Mouse (Mus musculus) spleen, postnatal 14 days (tissue): ENCODE measurements around the gene Grtp1.

ENCODE experiments used
- DNase-seq, 2 experiments: peaks; one replicate each; pipeline ENCODE4 v3.0.0; 2021 to 2022; ENCODE audit warnings: low spot score in 2 of 2

Grtp1 gene

DNA sequence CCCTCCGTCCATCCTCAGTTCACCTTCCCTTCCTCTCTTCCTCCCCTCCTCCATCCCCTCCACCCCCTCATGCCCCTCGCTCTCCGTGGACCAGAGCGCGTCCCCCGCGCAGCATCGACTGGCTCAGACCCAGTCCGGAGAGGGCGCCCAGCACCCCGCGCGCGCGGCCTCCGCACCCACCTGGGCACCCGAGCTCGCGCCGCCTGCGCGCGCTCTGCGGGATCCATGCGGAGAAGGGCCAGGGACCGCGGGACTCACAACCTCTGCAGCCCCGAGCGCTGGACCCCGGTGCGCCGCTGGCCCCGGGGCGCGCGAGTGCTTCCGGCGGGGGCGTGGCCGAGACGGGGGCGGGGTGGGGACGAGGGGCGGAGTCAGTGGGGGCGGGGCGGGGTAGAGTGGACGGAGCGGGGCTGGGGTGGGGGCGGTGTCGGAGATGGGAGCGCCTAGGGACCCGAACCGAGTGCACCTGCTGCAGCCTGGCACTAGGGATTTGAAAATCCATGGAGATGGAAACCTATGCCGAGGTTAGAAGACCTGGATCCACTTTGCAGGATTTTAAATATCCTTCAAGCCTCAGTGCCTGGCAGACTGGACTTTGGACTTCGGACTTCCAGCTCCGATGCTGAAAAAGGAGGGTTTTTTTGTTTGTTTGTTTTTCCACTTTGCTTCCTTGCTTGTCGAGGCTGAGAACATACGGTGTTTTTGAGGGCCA, at the start of gene Grtp1:
Gene Grtp1 (minus strand): TSS at position 320 of the 712 bp plus-strand sequence.
- DNase-seq = peak; percentile 38 to 39

DNA sequence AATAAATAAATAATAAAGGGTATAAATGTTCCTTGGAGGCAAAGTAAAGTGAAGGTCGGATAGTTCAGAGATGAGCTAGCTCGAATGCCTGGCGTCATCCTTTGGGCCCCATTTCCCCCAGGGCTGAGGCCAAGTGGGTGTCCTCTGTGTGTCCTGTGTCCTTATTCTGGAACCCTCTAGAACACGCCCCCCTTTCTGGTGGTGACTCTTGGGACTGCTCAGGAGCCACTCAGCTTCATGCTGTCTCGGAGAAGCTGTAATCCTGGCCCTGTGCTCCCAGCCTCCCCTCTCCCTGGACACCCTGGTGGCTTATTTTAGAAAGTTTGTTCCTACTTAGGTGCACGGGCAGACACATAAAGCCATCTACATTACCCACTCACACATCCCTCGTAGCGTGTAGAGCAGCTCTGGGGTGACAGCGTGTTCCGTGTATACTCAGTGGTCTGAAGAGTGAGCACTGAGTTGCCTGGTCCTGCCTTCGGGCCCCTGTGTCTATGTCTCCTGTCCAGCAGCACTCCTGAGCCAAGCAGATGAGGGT, 44.0 kb upstream of the Grtp1 start:
- no peak for DNase-seq

DNA sequence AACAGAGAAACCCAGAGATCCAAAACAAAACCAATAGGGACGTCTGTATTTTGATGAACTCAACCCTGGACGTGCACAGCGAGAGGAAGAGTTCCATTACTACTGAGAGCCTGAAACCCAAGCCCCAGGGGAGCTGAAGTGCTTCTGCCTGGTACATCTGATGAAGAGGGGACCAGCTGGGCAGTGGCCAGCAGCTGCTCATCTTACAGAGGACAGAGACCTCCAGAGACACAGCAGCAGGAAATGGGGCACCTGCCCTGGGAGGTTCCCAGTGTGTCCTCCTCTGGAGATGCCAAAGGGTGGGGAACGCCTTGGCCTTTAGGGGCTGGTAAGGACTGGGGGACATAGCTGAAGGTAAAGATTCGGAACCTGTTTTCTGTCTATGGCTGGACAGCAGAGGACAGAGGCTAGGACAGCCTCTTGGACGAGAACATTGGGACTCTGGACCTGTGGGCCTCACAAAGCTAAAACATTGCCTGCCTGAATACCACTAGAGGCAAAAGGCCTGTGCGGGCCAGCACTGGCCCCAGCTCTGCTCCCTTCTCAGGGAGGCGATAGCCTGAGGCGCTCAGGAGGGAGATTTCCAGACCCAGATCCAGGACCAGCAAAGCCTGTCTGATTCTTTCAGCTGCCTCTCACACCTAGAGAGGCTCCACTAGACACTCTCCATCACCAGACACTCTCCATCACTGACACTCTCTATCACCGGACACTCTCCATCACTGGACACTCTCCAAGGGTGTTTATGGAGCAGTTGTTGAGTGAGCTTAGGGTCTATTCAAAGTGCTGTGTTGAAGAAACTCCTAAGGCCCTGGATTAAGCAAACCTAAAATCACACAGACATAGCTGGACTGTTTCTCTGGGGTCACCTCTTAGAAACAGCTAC, 42.8 kb upstream of the Grtp1 start:
- DNase-seq = no peak

DNA sequence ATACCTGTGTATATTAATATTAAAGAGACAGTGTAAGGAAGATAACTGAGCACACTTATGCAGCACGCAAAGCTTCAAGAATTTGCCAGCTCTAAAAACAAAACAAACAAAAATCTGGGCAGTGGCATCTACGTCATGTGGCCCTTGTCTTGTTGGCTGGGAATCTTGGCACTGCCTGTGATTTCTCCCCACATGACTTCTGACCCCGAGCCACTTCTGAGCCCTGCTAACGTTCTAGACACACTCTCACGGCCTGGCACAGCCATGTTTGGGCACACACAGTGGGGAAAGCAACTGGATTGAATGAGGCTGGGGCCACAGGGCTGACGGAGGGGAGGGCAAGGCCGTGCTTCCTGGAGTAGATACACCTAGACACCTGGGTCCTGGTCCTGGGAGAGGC, 40.3 kb upstream of the Grtp1 start:
- no peak for DNase-seq

DNA sequence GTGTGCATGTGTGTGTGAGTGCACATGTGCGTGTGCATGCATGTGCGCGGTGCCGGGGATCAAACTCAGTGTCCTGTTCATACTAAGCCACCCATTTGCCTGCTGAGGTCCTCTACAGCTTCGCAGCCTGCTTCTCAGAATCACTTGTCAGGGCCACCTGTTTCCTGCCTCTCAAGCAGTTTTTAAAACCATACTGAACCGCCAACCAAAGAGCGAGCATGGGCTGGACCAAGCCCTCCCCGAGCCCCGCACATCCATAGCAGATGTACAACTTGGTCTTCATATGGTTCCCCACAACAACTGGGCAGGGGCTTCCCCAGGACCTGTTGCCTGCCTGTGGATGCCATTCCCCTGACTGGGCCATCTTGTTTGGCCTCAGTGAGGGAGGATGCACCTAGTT, 39.6 kb upstream of the Grtp1 start:
- no peak for DNase-seq

DNA sequence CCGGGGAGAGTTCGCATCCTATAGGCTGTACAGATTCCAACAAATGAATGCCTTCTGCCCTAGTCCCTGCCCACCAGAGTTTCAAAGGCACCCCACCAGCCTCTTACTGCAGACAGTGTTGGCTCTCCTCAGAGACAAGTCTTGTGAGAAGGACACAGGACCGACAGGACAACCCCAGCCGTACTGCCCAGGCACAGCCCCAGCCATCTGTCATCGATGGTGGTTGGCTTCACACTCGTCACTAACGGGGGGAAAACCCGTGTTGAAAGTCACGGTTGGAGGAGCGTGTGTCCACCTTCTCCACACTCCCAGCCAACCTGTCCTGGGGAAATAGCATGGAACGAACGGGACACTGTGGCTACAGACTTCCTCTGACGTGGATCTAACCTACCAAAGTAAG, 34.4 kb upstream of the Grtp1 start:
- DNase-seq = no peak

DNA sequence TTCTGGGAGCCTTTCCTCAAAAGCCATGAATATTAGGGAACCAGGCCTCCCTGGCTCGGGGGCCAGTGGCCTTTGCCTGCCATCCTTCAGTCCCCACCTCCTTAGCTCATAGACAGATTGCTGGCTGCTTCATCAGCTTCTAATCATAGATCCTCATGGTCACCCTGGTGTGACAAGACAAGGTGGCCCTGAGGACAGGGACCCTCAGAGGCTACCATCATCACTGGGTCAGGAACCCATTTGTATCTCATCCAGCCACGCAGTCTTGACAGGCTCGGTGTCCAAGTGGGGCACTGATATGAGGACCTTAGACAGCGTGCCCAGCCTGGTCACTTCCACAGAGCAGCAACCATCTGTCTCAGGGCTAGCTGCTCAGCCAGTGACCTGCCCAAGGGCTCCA, 30.1 kb upstream of the Grtp1 start:
- DNase-seq = no peak

DNA sequence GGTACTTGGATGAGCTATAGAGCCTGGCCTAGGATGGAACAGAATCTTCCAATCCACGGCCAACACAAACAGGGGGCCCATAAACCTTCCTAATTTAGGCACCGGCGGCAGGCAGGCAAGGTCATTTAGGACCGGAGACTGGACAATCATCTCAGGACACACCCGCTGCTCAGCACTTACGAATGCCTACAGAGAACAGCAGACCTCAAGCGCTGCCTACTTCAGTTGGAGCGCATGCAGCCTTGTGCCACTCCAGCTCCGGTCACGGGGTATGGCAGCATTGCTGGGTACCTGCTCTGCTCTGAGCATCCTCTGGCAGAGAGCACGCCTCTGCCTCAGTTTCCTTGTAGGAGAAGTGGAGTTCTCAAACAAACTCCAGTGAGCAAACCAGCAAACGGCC, 29.4 kb upstream of the Grtp1 start:
- DNase-seq = no peak

DNA sequence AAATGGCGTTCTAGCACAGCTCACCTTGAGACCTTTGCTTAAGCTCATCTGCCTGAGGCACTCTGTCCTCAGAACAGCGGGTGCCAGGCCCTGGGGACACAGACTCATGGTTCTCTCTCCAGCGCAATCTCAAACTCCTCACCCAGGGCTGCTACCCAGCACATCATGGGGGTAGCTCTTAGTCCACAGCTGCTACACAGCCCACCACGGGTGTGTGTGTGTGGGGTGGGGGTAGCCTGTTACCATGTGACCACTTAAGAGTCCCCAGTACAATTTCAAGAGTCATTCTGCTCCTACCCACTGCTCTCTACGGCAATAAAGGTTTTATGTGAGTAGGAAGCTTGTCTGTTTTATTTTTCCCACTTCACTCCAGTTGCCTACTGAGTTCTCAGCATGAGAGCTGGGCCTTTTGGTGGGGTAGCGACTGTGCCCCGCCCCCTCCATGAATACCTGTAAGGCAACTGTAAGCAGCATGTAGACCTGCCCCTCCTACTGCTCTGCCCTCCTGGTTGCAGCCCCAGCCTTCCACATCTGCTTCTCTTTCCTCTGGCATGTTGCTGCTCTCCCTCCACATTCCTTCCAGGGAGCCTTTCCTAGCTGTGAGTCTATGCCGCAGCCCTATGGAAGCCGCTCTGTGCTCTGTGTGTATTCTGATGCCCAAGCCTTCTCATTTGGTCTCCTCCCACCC, 28.6 kb upstream of the Grtp1 start:
- DNase-seq = no peak

DNA sequence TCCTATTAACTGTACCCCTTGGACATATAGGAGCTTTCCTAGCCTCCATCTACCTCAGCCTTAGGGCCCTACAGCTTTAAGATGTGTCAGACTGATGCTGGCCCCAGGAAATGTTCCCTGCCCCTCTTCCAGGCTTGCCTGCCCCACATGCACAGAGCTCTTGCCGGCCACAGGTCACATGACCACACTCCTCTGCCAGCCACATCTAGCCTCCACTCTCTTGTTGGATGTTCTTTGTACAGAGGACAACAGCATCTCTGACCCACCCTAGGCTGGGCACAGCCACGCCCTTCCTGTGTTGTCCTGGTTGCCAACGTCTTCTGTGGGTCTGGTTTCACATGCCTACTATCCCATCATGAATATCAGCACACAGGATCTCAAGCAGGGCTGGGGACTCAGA, 26.8 kb upstream of the Grtp1 start:
- no peak for DNase-seq

DNA sequence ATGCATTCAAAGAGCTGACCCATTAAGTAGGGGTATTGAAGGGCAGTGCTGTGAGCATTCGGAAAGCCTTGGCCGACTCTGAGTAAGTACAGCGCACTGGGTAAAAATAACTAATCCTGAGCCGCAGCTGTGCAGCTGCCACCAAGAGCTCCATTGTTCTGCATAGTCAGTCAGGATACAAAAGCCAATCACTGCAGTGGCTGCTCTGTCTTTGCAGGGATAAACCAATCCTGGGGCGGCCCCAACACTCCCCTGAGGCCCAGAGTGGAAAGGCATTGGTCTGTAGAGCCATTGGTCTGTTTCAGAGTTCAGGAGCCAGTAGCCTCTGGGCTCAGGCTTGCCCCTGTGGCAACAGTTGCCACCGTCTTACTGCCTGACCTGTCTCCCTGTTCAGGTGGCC, 25.9 kb upstream of the Grtp1 start:
- DNase-seq = no peak

DNA sequence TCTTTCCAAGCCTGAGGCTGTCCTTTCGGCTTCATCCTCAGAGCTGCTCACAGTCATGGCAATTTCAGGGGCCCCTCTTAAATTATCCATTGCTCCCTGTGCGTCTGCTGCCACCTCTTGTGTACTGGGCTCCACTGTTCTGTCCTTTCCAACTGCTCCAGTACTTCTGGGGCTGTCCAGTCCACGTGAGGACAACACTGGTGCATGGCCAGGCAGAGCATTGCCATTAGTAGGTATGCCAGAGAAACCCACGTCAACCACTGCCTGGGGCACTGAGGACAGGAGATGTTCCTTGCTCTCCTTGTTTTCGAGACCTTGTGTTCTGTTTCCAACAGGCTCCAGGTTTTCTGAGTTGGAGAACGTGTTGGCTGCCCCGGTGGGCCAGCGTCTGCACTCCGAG, 24.0 kb upstream of the Grtp1 start:
- DNase-seq = no peak

DNA sequence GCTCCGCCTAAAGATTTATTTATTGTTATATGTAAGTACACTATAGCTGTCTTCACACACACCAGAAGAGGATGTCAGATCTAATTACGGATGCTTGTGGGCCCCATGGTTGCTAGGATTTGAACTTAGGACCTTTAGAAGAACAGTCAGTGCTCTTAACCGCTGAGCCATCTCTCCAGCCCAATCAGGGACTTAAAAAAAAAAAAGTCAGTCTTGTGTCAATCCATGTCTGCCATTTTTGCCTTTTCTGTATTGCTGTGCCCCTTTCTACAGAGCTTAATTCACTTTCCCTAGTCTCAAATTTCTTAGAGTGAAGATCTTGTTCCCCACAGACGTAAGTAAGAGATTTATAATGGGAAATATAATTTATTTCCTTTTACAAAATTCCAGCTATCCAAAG, 18.0 kb upstream of the Grtp1 start:
- no peak for DNase-seq

DNA sequence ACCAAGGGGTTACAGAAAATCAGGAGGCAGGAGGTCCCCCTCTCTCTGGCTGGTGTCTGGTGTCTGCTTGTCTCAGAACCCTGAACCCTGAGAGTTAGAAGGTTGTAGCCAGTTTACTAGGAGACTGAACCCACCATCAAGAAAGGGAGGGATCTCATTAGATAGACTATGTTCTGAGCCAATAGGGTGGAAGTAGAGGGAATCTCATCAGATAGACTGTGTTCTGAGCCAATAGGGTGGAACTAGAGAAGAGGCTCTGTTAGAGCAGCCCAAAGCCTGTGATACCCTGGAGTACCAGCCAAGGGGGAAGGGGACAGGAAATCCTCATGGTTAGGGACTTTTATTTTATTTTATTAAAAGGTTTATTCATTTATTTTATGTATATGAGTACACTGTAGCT, 17.6 kb upstream of the Grtp1 start:
- no peak for DNase-seq

DNA sequence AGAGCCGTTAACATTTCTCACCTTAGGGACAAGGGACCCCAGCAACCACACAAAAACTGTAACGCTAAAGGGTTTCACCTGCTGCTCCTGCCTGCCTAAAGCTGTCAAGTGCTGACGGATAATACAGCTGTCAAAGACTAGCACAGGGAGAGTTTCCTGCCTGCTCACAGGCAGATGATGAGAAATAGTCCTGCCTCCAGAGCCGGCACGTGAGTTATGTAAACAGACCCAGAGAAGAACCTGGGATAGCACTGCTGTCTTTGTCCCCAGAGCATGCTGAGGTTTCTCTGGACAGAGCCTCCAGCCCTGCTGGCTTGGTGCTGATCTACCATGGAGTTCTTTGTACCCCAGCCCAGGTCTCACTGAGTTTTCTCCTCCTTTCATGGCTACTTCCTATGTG, 16.7 kb upstream of the Grtp1 start:
- no peak for DNase-seq

DNA sequence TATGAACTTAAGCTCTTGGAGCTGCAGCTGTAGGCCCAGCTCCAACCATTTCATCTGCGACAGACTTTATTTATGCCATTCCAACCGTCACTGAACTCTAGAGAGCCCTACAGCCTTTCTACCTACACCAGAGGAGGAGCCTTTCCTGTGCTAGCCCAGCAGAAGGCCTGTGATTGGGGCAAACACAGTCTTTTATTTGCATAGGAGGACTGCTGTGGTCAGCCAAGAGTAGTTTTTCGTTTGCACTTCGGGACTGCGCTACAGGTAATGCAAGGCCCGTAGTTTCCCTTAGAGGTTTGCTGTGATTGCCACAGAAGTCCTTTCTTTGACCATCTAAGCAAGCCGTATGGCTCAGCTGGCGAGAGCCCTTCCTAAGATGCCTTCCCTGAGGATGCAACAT, 16.0 kb upstream of the Grtp1 start:
- DNase-seq = no peak

DNA sequence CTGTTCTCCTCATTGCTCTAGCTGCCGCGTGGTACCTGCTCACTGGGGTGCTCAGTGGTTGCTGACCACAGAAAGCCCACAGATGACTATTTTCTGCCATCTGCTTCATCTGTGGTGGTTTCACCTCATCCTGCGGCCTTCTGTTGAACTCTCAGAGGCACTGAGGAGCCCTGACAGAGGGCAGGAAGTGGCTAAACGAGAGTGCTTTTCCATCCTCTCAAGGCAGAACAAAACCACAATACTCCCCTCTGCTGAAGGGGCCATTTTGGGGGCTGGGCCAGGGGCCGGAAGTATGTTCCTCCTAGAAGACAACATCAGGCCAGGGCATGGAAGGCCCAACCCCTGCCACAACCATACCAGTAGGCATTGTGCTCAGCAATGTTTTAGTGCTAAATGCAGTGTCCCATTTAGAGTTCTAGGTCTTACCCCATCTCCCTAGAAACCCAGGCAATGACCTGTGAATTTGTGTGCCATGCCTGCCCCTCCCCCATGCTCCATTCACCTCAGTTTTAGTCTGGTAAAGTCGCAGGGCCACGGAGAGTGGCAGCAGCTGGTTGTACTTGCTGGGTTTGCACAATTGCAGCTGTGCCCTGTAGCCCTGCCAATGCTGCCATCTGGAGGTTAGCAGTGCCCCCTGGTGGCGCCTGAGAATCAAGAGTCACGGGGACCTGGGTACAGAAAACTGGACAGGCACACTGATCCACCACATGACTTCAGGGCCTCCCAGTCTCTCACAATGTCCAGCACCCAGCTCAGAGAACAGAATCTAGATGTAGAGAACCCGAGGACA, 13.3 kb upstream of the Grtp1 start:
- peak; percentile 74 to 83 for DNase-seq

DNA sequence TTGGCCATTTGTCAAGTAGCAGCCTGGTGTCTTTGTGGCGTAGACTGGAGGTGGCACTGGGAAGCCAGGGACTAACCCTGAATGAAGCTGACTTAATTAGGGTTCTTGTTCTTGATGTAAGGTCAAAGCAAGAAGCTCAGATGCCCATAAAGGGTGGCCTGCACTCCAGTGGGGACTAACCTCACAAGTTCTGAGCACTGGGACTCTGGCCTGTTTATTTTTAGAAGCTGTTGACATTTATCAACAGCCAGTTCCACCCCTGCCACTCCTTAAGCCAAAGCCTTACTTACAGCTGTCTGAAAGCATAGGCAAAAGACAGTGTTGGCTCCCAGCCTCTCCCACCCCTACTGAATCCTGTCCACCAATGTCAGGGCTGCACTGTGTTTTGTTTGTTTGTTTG, 9.3 kb upstream of the Grtp1 start:
- DNase-seq = no peak

DNA sequence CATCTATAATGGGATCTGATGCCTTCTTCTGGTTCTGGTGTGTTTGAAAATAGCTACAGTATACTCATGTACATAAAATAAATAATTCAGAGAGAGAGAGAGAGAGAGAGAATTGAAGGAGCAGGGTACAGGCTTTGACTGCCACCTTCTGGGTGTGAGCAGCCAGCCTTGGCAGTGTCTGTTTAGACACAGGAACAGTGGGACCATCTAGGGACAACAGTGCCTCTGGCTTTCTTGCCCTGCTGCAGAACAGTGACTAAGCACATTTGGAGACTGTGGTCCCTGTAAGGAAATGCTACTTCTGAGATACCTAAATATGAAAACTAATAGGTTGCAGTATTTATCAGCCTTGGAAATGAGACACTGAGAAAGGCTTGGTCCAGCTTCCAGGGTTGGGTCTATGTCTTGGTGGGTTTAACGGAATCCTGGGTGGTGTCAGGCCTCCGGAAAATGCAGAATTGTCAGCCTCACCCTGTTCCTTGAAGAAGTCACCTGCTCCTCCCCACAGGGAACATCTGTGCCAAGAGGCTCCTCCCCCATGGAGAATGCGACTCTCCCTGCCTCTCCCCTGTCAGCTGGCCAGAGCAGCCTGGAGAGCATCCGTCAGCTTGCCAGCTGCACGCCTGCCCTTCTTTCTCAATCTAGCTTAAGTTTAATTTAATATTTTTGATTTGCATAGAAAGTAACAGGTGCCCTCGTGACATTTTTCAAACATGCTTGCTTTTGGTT, 8.4 kb upstream of the Grtp1 start:
- DNase-seq = no peak

DNA sequence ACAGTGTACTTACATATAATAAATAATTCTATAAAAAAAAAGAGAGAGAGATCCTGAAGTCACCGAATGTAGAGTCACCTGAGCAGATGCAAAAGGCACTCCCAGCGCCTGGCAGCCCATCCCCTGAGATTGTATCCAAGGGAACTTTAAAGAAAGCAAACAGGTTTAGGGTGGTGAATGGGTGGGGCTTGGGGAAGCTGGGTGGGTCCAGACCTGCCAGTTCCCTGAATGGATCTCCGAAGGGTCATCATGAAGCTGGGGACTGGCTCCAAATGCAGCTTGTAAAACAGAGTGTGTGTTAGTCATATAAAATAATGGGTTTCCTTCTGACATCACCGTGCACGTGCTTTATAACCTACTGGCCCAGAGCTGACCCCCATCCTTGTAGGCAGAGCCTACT, 5.9 kb upstream of the Grtp1 start:
- no peak for DNase-seq

DNA sequence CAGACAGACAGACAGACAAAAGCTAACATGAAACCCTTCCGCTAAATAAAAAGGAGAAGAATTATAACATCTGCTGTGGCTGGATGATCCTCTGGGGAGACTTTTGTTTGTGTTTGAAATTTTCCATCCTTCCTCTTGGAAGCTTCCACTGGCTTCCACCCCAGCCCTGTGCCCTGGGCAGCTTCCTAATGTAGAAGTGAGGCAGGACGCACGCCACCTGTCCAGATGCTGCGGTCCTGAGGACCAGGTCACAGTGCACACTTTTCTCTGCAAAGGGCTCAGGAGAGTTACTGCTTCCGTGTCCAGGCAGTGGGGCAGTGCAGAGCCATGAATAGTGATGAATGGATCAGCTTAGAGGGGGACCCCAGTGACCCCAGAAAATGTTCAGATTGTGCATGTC, 4.9 kb upstream of the Grtp1 start:
- DNase-seq = no peak
